Mouse (Mus musculus): Measurements from ENCODE around the gene Olfr1230.

Gene Olfr1230

DNA sequence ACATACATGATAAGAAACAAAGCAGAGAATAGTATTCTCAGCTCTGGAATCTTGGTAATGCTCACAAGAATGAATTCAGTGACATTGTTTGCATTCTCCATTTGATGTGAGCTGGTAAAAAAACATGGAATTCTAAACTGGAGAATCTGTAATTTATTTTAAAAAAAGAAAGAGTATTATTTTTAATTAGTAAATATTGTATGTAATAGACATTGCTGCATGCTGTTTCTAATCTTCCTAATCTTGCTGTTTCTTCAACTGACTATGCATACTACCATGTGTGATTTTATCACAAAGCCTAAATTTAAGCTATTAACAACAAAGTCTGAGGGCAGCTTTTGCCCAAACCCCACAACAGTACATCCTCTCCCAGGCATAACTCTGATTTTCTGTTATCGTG, at the start of gene Olfr1230:
Gene Olfr1230 (minus strand): TSS at position 101 of the 400 bp plus-strand sequence.
- DNase-seq (ENCODE audit: low spot score) = no peak

DNA sequence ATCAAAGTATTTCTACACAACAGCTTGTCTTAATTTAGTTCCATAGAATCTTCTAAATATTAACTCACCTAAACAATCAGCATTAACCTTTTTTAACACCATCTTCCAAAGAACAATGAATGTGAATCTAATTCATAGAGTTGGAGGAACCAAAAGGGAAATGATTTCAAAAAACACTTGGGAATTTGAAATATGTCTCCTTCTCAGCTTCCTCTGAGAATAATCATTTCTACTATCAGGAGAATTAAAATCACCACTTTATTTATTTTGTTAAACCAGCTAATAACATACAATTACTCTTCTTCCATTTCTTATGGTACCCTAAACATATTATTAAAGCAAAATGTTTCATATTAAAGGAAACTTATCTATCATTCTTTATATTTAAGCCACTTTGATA, 45.2 kb upstream of the Olfr1230 start, which contains the start of gene Olfr1233:
Gene Olfr1233 (minus strand): TSS at position 101 of the 400 bp plus-strand sequence.
- no peak for DNase-seq (ENCODE audit: low spot score)

GRCm38 (mm10) chr2:89329575-89329974, 32.5 kb upstream of the Olfr1230 start, which contains the start of gene Olfr1232:
TSS of gene Olfr1232 (minus strand) at chr2:89329675.
- no peak for DNase-seq (ENCODE audit: low spot score)

DNA sequence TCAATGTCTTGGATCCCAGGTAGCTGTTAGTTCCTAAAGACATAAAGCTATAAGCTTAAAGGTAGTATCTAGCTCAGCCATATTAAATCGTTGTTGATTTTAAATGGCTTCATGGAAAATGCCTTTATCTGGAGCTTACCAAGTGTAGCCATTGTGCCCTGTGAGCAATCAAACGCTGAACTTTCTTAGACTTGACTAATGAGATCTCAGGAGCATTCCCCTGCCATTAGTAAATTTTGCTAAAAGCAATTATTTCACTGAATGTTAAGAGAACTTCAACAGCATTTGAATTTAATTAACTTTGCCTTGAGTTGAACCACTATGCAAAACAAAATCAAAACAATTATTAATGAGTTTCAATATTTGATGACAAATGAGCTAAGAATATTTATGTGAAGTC, 9.9 kb upstream of the Olfr1230 start, which contains the start of gene Olfr1231:
Gene Olfr1231 (minus strand): TSS at position 101 of the 400 bp plus-strand sequence.
- DNase-seq (ENCODE audit: low spot score) = no peak

DNA sequence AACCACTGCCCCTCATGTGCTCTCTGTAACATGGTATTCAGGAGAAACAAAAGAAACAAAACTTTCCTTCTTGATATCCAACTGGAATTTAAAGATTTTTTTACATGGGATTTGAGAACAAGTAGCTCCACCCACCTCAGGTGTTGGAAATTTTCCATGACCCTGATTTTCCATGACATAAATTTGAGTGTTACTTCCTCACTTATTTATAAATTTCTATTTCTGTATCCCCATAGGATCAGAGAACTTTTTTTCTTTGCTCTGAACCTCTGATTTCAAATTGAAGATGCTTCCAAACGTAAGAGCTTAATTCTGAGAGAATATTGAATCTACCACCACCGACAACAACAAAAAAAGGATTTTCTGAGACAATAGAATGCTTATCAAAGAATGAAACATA, 9.2 kb downstream of the Olfr1230 start, which contains the start of gene Olfr1229:
Gene Olfr1229 (minus strand): TSS at position 101 of the 400 bp plus-strand sequence.
- no peak for DNase-seq (ENCODE audit: low spot score)

DNA sequence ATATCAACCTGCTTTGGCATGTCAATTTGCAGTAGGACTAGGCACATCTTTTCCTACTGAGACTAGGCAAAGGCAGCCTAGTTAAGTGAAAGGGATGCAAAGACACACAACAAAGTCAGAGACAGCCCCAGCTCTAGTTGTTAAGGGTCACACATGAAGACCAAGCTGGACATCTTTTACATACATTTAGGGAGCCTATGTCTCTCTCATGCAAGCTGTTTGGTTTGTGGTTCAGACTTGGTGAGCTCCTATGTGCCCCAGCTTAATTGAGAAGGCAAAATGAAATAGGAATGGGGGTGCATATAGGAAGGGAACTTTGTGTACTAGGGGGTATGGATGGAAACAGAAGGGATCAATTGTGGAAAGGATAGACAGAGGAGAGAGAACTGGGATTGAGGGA, 43.1 kb downstream of the Olfr1230 start, which contains the start of gene Olfr1228:
Gene Olfr1228 (minus strand): TSS at position 101 of the 400 bp plus-strand sequence.
- DNase-seq (ENCODE audit: low spot score) = no peak
